ENCODE assay signal across 8 mouse cellular contexts in the genomic region with DNA sequence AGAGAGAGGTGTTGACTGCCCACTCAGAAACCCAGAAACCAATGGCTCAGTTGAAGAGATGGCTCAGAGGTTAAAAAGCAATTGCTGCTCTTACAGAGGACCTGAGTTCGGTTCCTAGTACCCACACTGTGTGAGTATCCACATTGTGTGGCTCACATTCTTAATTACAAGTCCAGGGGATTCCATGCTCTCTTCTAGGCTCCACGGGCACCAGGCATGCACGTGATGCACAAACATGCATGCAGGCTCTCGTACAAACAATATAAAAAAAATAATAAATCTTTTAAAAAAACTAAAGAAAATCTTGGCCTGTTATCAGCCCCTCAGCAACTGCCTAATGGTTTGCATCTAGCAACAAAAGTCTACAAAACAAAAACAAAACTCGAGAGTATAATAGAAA. TPM values are rescaled to one million over a fixed set of nuclear protein-coding genes. Genes with fewer than 3 reads are reported as not detected.
DNase-seq lines count a peak whose midpoint lies in the region; ATAC-seq and TF ChIP-seq lines count a peak whose summit lies in the region.

No protein-coding gene starts in this region.

- 59% methylated on average over 5 of the region's 5 CpGs for WGBS in kidney, postnatal 0 days
- WGBS in hindbrain, embryonic 13.5 days = 73% methylated on average over 5 of the region's 5 CpGs
- 66% methylated on average over 5 of the region's 5 CpGs for WGBS in midbrain, embryonic 13.5 days

- no peak for DNase-seq in kidney, postnatal 0 days (ENCODE audit: low spot score)
- DNase-seq in kidney, postnatal 36 days = no peak
- DNase-seq in cerebellum, postnatal 10 days = peak; percentile 20 to 38
- DNase-seq in layer of hippocampus, adult 8-10 months (ENCODE audit: low spot score in 2 of 2) = no peak
- no peak for DNase-seq in kidney, adult 8-10 months

- TF ChIP-seq CTCF in kidney, postnatal 0 days (IDR thresholded peaks at IDR 0.05; ENCODE audit: low read depth) = no peak

- peak; percentile 54; the same call in 1 of the 2 replicates for ATAC-seq in kidney, postnatal 0 days (replicated peaks; ENCODE audit: low FRiP score, low read depth)
- peak; percentile 33 for ATAC-seq in hindbrain, embryonic 13.5 days (ENCODE audit: low FRiP score)
- peak; percentile 56 for ATAC-seq in midbrain, embryonic 13.5 days
- ATAC-seq in activated CD4-positive, CD25-positive, alpha-beta regulatory T cell, adult 4 months = no peak

- H3K27me3 ChIP-seq in kidney, postnatal 0 days (ENCODE audit: insufficient read depth, low read length) = no peaks in the 10 kb centered on the region
- no peaks in the 10 kb centered on the region for H3K27me3 ChIP-seq in hindbrain, embryonic 13.5 days
- H3K27me3 ChIP-seq in midbrain, embryonic 13.5 days = no peaks in the 10 kb centered on the region

- H3K9me3 ChIP-seq in kidney, postnatal 0 days (replicated peaks; ENCODE audit: low read length) = no peaks in the 10 kb centered on the region
- no peaks in the 10 kb centered on the region for H3K9me3 ChIP-seq in hindbrain, embryonic 13.5 days
- no peaks in the 10 kb centered on the region for H3K9me3 ChIP-seq in midbrain, embryonic 13.5 days

- no peaks in the 10 kb centered on the region for H3K36me3 ChIP-seq in kidney, postnatal 0 days (ENCODE audit: insufficient read depth, low read length)
- no peaks in the 10 kb centered on the region for H3K36me3 ChIP-seq in hindbrain, embryonic 13.5 days
- no peaks in the 10 kb centered on the region for H3K36me3 ChIP-seq in midbrain, embryonic 13.5 days

- H3K4me3 ChIP-seq in kidney, postnatal 0 days (replicated peaks; ENCODE audit: low read depth, low read length) = peak overlapping the region; percentile 54
- peak overlapping the region; percentile 53 for H3K4me3 ChIP-seq in hindbrain, embryonic 13.5 days
- H3K4me3 ChIP-seq in midbrain, embryonic 13.5 days (replicated peaks) = peak overlapping the region; percentile 50

- H3K27ac ChIP-seq in kidney, postnatal 0 days = peak overlapping the region; percentile 79; the same call in 1 of the 2 replicates
- no peak overlapping the region; the same call in 1 of the 2 replicates for H3K27ac ChIP-seq in hindbrain, embryonic 13.5 days
- H3K27ac ChIP-seq in midbrain, embryonic 13.5 days = 0 out of 2 replicates have a peak overlapping the region, but pooled peaks have one; percentile 80

- H3K4me2 ChIP-seq in kidney, postnatal 0 days (ENCODE audit: low read length) = peak overlapping the region; percentile 51
- peak overlapping the region; percentile 59 for H3K4me2 ChIP-seq in hindbrain, embryonic 13.5 days
- peak overlapping the region; percentile 64 for H3K4me2 ChIP-seq in midbrain, embryonic 13.5 days (replicated peaks)

- no peaks in the 10 kb centered on the region for H3K4me1 ChIP-seq in kidney, postnatal 0 days (replicated peaks; ENCODE audit: insufficient read depth, low read length)
- H3K4me1 ChIP-seq in hindbrain, embryonic 13.5 days (replicated peaks) = peaks cover 10% of the 10 kb centered on the region
- peaks cover 8% of the 10 kb centered on the region for H3K4me1 ChIP-seq in midbrain, embryonic 13.5 days (replicated peaks)

- peak overlapping the region; percentile 23; the same call in 1 of the 2 replicates for H3K9ac ChIP-seq in kidney, postnatal 0 days (ENCODE audit: low read depth, low read length)
- H3K9ac ChIP-seq in hindbrain, embryonic 13.5 days = peak overlapping the region; percentile 65
- peak overlapping the region; percentile 56; the same call in 1 of the 2 replicates for H3K9ac ChIP-seq in midbrain, embryonic 13.5 days (replicated peaks)

RNA-seq across cellular contexts. Expression of gene Egf, which starts 30.6 kb away (rescaled TPM):
- 2.6 and 2.8 TPM in 2 replicates for polyA plus RNA-seq in kidney, postnatal 0 days (2015; fragmentation: Nextera tagmentation; extraction: Ambion mirVana)
- polyA plus RNA-seq in hindbrain, embryonic 13.5 days (2015; fragmentation: Nextera tagmentation; extraction: Ambion mirVana) = 2.7 and 2.9 TPM in 2 replicates
- 1.9 TPM in 2 replicates for polyA plus RNA-seq in midbrain, embryonic 13.5 days (2015; fragmentation: Nextera tagmentation; extraction: Ambion mirVana)
- 1 to 10 TPM; 1.2 to 4.9 (median 1.6) TPM for total RNA-seq in layer of hippocampus, adult 8-10 months (2022)
- 1 to 10 TPM in 1 of 2 experiments, under 1 TPM in 1; 0.84 to 1.8 TPM for polyA plus RNA-seq in activated CD4-positive, CD25-positive, alpha-beta regulatory T cell, adult 4 months (2017; shearing (Covaris generic))

Comparison
In these comparisons a context has a peak if more than half of its experiments do, and no peak if none do; other contexts are left out.
1. DNase-seq: peak in cerebellum, postnatal 10 days (2 of 2); none in kidney, postnatal 0 days (single experiment), kidney, postnatal 36 days (0 of 2), layer of hippocampus, adult 8-10 months (0 of 2) and kidney, adult 8-10 months (0 of 2).
2. Peak in every context shown above with its lines, with median percentiles within 50 percentile points of each other: H3K4me2 ChIP-seq, H3K4me3 ChIP-seq and H3K9ac ChIP-seq.